Comparison of ENCODE assay signal across 8 mouse cellular contexts in the genomic region with DNA sequence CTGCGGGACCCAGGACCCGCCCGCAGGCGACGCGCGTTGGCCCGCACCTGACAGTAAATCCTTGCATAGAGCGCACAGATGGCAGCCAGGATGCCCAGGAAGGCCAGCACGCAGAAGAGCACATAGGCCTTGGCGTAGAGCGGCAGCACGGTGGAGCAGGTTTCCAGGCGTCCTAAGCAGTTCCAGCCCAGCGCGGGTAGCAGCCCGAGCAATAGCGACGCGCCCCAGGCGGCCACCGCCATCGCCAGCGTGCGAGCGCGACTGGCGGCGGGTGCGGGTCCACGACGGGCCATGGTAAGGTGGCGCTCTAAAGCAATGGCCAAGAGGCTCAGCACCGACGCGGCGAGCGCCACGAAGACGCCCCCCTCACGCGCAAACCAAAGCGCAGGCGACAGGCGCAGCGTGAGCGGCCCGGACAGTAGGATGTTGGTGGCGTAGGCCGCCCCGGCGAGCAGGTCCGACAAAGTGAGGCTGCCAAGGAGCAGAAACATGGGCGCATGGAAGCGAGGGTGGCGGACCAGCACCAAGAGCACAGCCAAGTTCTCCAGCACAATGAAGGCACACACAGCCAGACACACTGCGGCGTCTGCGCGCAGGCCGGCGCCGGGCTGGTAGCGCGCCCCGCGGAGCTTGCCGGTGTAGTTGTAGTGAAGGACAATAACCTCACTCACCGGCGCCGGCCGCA. TPM values are rescaled to one million over a fixed set of nuclear protein-coding genes. Genes with fewer than 3 reads are reported as not detected.
A peak's percentile ranks its signal among the peaks of the same experiment; 100 is the strongest.
DNase-seq lines count a peak whose midpoint lies in the region; ATAC-seq and TF ChIP-seq lines count a peak whose summit lies in the region.

No protein-coding gene starts in this region.

- no peak for DNase-seq in testis, postnatal 10 days (ENCODE audit: low spot score)
- DNase-seq in limb, embryonic 14.5 days (ENCODE audit: low spot score), result no peak
- no peak for DNase-seq in gastrocnemius, postnatal 4 days (ENCODE audit: low spot score in 2 of 2)

- ATAC-seq in erythroblast, adult 5-6 weeks (replicated peaks; ENCODE audit: low FRiP score, poor library complexity, severe bottlenecking), result no peak
- peak; percentile 50 for ATAC-seq in heart, embryonic 15.5 days (replicated peaks; ENCODE audit: insufficient number of reproducible peaks, insufficient read depth, low FRiP score, low read depth)
- ATAC-seq in limb, embryonic 14.5 days (ENCODE audit: low FRiP score, low read depth), result peak; percentile 19; the same call in 1 of the 2 replicates

- H3K9me3 ChIP-seq in erythroblast, embryonic 14.5 days (ENCODE audit: control insufficient read depth, low read length), result peaks cover 28% of the 10 kb centered on the region
- H3K9me3 ChIP-seq in heart, embryonic 15.5 days (replicated peaks), result no peaks in the 10 kb centered on the region
- no peaks in the 10 kb centered on the region for H3K9me3 ChIP-seq in limb, embryonic 14.5 days (ENCODE audit: control insufficient read depth, low read length)

- peaks cover 82% of the 10 kb centered on the region for H3K27me3 ChIP-seq in erythroblast, embryonic 14.5 days (ENCODE audit: control insufficient read depth)
- H3K27me3 ChIP-seq in testis, adult 2 months (ENCODE audit: control insufficient read depth, insufficient read depth, low read length), result no peaks in the 10 kb centered on the region
- peaks cover 69% of the 10 kb centered on the region for H3K27me3 ChIP-seq in heart, embryonic 15.5 days
- H3K27me3 ChIP-seq in limb, embryonic 14.5 days (ENCODE audit: control insufficient read depth, insufficient read depth, low read length), result peaks cover 70% of the 10 kb centered on the region

- H3K27ac ChIP-seq in testis, adult 2 months (ENCODE audit: control insufficient read depth, insufficient read depth, low read depth, low read length), result no peak overlapping the region
- no peak overlapping the region for H3K27ac ChIP-seq in heart, embryonic 15.5 days
- H3K27ac ChIP-seq in limb, embryonic 14.5 days (replicated peaks; ENCODE audit: low read depth, low read length), result no peak overlapping the region
- no peak overlapping the region for H3K27ac ChIP-seq in olfactory bulb, adult 2 months (ENCODE audit: insufficient read depth, low read depth, low read length)

- no peaks in the 10 kb centered on the region for H3K36me3 ChIP-seq in erythroblast, embryonic 14.5 days (ENCODE audit: control insufficient read depth)
- H3K36me3 ChIP-seq in testis, adult 2 months (ENCODE audit: control insufficient read depth, insufficient read depth, low read length), result no peaks in the 10 kb centered on the region
- no peaks in the 10 kb centered on the region for H3K36me3 ChIP-seq in heart, embryonic 15.5 days
- no peaks in the 10 kb centered on the region for H3K36me3 ChIP-seq in limb, embryonic 14.5 days (ENCODE audit: control insufficient read depth, insufficient read depth, low read length)

- H3K4me3 ChIP-seq in erythroblast, embryonic 14.5 days (replicated peaks), result peak overlapping the region; percentile 29
- peak overlapping the region; percentile 38 for H3K4me3 ChIP-seq in testis, adult 2 months (ENCODE audit: control insufficient read depth, low read depth, low read length)
- peak overlapping the region; percentile 52 for H3K4me3 ChIP-seq in heart, embryonic 15.5 days
- peak overlapping the region; percentile 49 for H3K4me3 ChIP-seq in limb, embryonic 14.5 days (replicated peaks; ENCODE audit: low read length)
- H3K4me3 ChIP-seq in olfactory bulb, adult 2 months (ENCODE audit: insufficient read depth, low read depth, low read length), result peak overlapping the region; percentile 44

- H3K9ac ChIP-seq in heart, embryonic 15.5 days, result peak overlapping the region; percentile 42
- peak overlapping the region; percentile 56 for H3K9ac ChIP-seq in limb, embryonic 14.5 days (ENCODE audit: low read depth, low read length, severe bottlenecking)

- peak overlapping the region; percentile 89 for H3K4me2 ChIP-seq in heart, embryonic 15.5 days
- H3K4me2 ChIP-seq in limb, embryonic 14.5 days (replicated peaks; ENCODE audit: low read depth, low read length, severe bottlenecking), result peak overlapping the region; percentile 92

- no peak for TF ChIP-seq POLR2A in testis, adult 2 months (IDR thresholded peaks at IDR 0.05; ENCODE audit: control insufficient read depth, low read depth, low read length)
- no peak for TF ChIP-seq POLR2A in limb, embryonic 14.5 days (IDR thresholded peaks at IDR 0.05; ENCODE audit: borderline replicate concordance, extremely low read depth, insufficient read depth, insufficient read length)
- no peak for TF ChIP-seq POLR2A in olfactory bulb, adult 2 months (IDR thresholded peaks at IDR 0.05; ENCODE audit: insufficient read depth, low read depth, low read length)

- under 1% methylated on average over 72 of the region's 72 CpGs for WGBS in heart, embryonic 15.5 days
- 3% methylated on average over 38 of the region's 72 CpGs for WGBS in limb, embryonic 14.5 days
- under 1% methylated on average over 72 of the region's 72 CpGs for WGBS in olfactory bulb, adult 2 months

- H3K4me1 ChIP-seq in erythroblast, embryonic 14.5 days (ENCODE audit: control insufficient read depth), result peaks cover 37% of the 10 kb centered on the region
- peaks cover 15% of the 10 kb centered on the region for H3K4me1 ChIP-seq in testis, adult 2 months (ENCODE audit: control insufficient read depth, insufficient read depth, low read length)
- H3K4me1 ChIP-seq in heart, embryonic 15.5 days (replicated peaks), result peaks cover 26% of the 10 kb centered on the region
- H3K4me1 ChIP-seq in limb, embryonic 14.5 days (ENCODE audit: control insufficient read depth, insufficient read depth, low read length), result peaks cover 6% of the 10 kb centered on the region; the same call in 1 of the 2 replicates
- H3K4me1 ChIP-seq in olfactory bulb, adult 2 months (ENCODE audit: control insufficient read depth, insufficient read depth, low read length), result peaks cover 17% of the 10 kb centered on the region

- TF ChIP-seq CTCF in testis, adult 2 months (IDR thresholded peaks at IDR 0.05; ENCODE audit: control insufficient read depth, insufficient read depth, insufficient replicate concordance, low read depth, low read length), result no peak
- no peak for TF ChIP-seq CTCF in olfactory bulb, adult 2 months (IDR thresholded peaks at IDR 0.05; ENCODE audit: insufficient read depth, low read depth, low read length)

RNA-seq across cellular contexts. Expression of a gene that starts 3.7 kb away (rescaled TPM):
- not detected in 2 replicates for polyA plus RNA-seq in erythroblast, embryonic 14.5 days (2012)
- 1.7 TPM in 1 of 2 replicates, not detected in the other for total RNA-seq in erythroblast, adult 5-6 weeks (2015; ENCODE audit: low replicate concordance)
- 1.1 and 3.2 TPM in 2 replicates for total RNA-seq in erythroblast, adult 5-6 weeks (2017; ENCODE audit: low replicate concordance)
- polyA plus RNA-seq in testis, adult 2 months (2012; rRNA removed), result not detected in 2 replicates
- polyA plus RNA-seq in heart, embryonic 15.5 days (2015; fragmentation: Nextera tagmentation; extraction: Ambion mirVana), result 0.05 and 0.11 TPM in 2 replicates
- polyA plus RNA-seq in limb, embryonic 14.5 days (2012; rRNA removed), result 1.6 TPM in 2 replicates
- 1.1 and 2.5 TPM in 2 replicates for polyA plus RNA-seq in limb, embryonic 14.5 days (2014; fragmentation: Nextera tagmentation; extraction: Ambion mirVana)
- not detected in 2 replicates for polyA plus RNA-seq in olfactory bulb, adult 2 months (2012; ENCODE audit: insufficient read depth, insufficient read length, low replicate concordance, missing spikeins)
- under 1 TPM; 0.26 to 0.32 TPM for total RNA-seq in gastrocnemius, postnatal 4 days (2021)

RNA-seq across cellular contexts. Expression of a gene that starts 5.4 kb away (rescaled TPM):
- polyA plus RNA-seq in erythroblast, embryonic 14.5 days (2012), result 4.2 and 5.2 TPM in 2 replicates
- 4.6 and 6.9 TPM in 2 replicates for total RNA-seq in erythroblast, adult 5-6 weeks (2015; ENCODE audit: low replicate concordance)
- 6.8 and 8.9 TPM in 2 replicates for total RNA-seq in erythroblast, adult 5-6 weeks (2017; ENCODE audit: low replicate concordance)
- 46.9 and 52.8 TPM in 2 replicates for polyA plus RNA-seq in testis, adult 2 months (2012; rRNA removed)
- 43.4 and 56.9 TPM in 2 replicates for polyA plus RNA-seq in heart, embryonic 15.5 days (2015; fragmentation: Nextera tagmentation; extraction: Ambion mirVana)
- polyA plus RNA-seq in limb, embryonic 14.5 days (2012; rRNA removed), result 52.8 and 73.8 TPM in 2 replicates
- 50.4 and 52.3 TPM in 2 replicates for polyA plus RNA-seq in limb, embryonic 14.5 days (2014; fragmentation: Nextera tagmentation; extraction: Ambion mirVana)
- polyA plus RNA-seq in olfactory bulb, adult 2 months (2012; ENCODE audit: insufficient read depth, insufficient read length, low replicate concordance, missing spikeins), result not detected in 2 replicates
- total RNA-seq in gastrocnemius, postnatal 4 days (2021), result 10 to 100 TPM; 52.2 to 55.0 TPM

RNA-seq across cellular contexts. Expression of a gene that starts 20.5 kb away (rescaled TPM):
- polyA plus RNA-seq in erythroblast, embryonic 14.5 days (2012), result 25.4 and 30.2 TPM in 2 replicates
- total RNA-seq in erythroblast, adult 5-6 weeks (2015; ENCODE audit: low replicate concordance), result 11.9 TPM in 2 replicates
- 31.9 and 59.8 TPM in 2 replicates for total RNA-seq in erythroblast, adult 5-6 weeks (2017; ENCODE audit: low replicate concordance)
- 27.5 and 31.8 TPM in 2 replicates for polyA plus RNA-seq in testis, adult 2 months (2012; rRNA removed)
- polyA plus RNA-seq in heart, embryonic 15.5 days (2015; fragmentation: Nextera tagmentation; extraction: Ambion mirVana), result 48.5 and 50.9 TPM in 2 replicates
- 26.9 and 29.0 TPM in 2 replicates for polyA plus RNA-seq in limb, embryonic 14.5 days (2012; rRNA removed)
- 31.6 and 35.8 TPM in 2 replicates for polyA plus RNA-seq in limb, embryonic 14.5 days (2014; fragmentation: Nextera tagmentation; extraction: Ambion mirVana)
- polyA plus RNA-seq in olfactory bulb, adult 2 months (2012; ENCODE audit: insufficient read depth, insufficient read length, low replicate concordance, missing spikeins), result not detected in 2 replicates
- total RNA-seq in gastrocnemius, postnatal 4 days (2021), result 10 to 100 TPM; 28.0 to 30.0 TPM

RNA-seq across cellular contexts. Expression of a gene that starts 43.2 kb away (rescaled TPM):
- polyA plus RNA-seq in erythroblast, embryonic 14.5 days (2012), result 3.5 and 4.6 TPM in 2 replicates
- total RNA-seq in erythroblast, adult 5-6 weeks (2015; ENCODE audit: low replicate concordance), result 14.0 and 26.7 TPM in 2 replicates
- total RNA-seq in erythroblast, adult 5-6 weeks (2017; ENCODE audit: low replicate concordance), result 16.7 and 22.3 TPM in 2 replicates
- polyA plus RNA-seq in testis, adult 2 months (2012; rRNA removed), result 35.0 and 36.9 TPM in 2 replicates
- 10.4 and 12.5 TPM in 2 replicates for polyA plus RNA-seq in heart, embryonic 15.5 days (2015; fragmentation: Nextera tagmentation; extraction: Ambion mirVana)
- 30.0 and 43.2 TPM in 2 replicates for polyA plus RNA-seq in limb, embryonic 14.5 days (2012; rRNA removed)
- 13.7 and 14.5 TPM in 2 replicates for polyA plus RNA-seq in limb, embryonic 14.5 days (2014; fragmentation: Nextera tagmentation; extraction: Ambion mirVana)
- not detected in 2 replicates for polyA plus RNA-seq in olfactory bulb, adult 2 months (2012; ENCODE audit: insufficient read depth, insufficient read length, low replicate concordance, missing spikeins)
- 10 to 100 TPM; 18.1 to 21.3 TPM for total RNA-seq in gastrocnemius, postnatal 4 days (2021)

RNA-seq across cellular contexts. Expression of a gene that starts 46.6 kb away (rescaled TPM):
- 36.6 and 42.6 TPM in 2 replicates for polyA plus RNA-seq in erythroblast, embryonic 14.5 days (2012)
- 29.4 and 40.1 TPM in 2 replicates for total RNA-seq in erythroblast, adult 5-6 weeks (2015; ENCODE audit: low replicate concordance)
- 15.9 and 25.5 TPM in 2 replicates for total RNA-seq in erythroblast, adult 5-6 weeks (2017; ENCODE audit: low replicate concordance)
- polyA plus RNA-seq in testis, adult 2 months (2012; rRNA removed), result 98.6 and 107 TPM in 2 replicates
- 88.6 and 96.4 TPM in 2 replicates for polyA plus RNA-seq in heart, embryonic 15.5 days (2015; fragmentation: Nextera tagmentation; extraction: Ambion mirVana)
- 43.2 and 48.1 TPM in 2 replicates for polyA plus RNA-seq in limb, embryonic 14.5 days (2012; rRNA removed)
- 51.1 and 56.0 TPM in 2 replicates for polyA plus RNA-seq in limb, embryonic 14.5 days (2014; fragmentation: Nextera tagmentation; extraction: Ambion mirVana)
- polyA plus RNA-seq in olfactory bulb, adult 2 months (2012; ENCODE audit: insufficient read depth, insufficient read length, low replicate concordance, missing spikeins), result not detected in 2 replicates
- 10 to 100 TPM; 20.5 to 24.0 TPM for total RNA-seq in gastrocnemius, postnatal 4 days (2021)
